Mouse (Mus musculus) A20 (cell line): ENCODE measurements at regions not wholly inside any gene's neighbourhood (a gene's known extent, or its start where the extent isn't known, plus 50 kb on each side); places are given as distances from the start of the nearest gene placed in this dataset.
"Not testable (repeated sequence)": the region's sequence is repeated elsewhere in the genome, so short reads cannot be mapped to it uniquely, and the experiment has no call there.

ENCODE experiments used
- DNase-seq: peaks from one replicate; pipeline ENCODE4 v3.0.0-alpha.2; 2011; ENCODE audit warnings: low read depth, low spot score

DNA sequence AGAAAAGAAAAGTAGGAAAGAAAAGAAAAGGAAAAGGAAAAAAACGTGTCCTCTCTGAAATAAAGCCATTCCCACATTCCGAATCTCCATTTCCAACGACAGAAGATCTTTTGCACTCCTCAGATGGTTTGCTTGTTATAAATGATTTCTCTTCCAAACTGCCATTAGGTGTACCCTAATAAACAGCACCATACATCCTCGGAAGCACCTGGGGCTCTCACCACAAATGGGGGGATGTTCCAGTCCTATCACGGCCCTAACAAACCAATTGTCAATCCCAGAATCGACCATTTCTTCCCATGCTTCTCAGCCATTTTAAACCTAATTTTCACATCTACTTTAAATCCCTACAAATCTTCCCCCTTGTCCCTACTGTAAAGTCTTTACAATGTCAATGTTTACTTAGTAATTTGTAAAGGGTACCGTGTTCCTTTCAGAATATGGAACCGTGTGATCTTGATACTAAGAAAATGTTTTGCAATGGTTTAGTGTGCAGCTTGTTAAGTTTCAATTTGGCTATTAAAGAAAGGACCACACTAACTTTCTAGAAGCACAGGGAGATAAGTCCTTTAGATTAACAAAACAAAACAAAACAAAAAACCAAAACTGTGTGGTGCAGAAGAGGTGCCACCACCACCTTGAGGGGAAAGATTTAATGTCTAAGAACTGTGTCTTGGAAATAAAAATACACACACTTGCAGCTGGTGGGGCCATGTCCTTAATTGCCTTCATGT lies 66.6 kb upstream of the Chd2 start:
- peak; percentile 83 for DNase-seq

DNA sequence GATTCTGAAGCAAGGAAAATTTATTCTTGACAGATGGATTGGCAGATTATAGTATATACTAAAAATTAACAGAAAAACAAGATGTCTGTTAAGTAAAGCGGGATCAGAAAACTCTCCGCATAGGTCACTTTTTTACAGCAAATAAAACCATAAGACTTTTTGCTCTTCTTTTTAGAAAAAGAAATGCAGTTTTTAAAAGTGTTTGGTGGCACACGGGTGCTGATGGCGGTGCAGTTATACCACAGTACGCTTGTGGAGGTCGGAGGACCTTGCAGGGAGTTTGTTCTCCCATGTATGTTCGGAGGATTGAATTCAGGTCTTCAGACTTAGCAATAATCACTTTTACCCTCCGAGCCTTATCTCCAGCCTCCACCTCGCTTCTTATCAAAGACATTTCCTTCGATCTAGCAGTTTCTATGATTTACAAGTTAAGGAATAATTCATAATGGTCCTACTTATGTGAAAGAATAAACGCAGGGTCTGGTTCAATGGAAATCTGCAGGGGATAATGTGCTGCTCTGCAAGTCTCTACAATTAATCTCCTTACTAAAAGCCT lies 65.9 kb upstream of the Chd2 start:
- peak; percentile 72 for DNase-seq

DNA sequence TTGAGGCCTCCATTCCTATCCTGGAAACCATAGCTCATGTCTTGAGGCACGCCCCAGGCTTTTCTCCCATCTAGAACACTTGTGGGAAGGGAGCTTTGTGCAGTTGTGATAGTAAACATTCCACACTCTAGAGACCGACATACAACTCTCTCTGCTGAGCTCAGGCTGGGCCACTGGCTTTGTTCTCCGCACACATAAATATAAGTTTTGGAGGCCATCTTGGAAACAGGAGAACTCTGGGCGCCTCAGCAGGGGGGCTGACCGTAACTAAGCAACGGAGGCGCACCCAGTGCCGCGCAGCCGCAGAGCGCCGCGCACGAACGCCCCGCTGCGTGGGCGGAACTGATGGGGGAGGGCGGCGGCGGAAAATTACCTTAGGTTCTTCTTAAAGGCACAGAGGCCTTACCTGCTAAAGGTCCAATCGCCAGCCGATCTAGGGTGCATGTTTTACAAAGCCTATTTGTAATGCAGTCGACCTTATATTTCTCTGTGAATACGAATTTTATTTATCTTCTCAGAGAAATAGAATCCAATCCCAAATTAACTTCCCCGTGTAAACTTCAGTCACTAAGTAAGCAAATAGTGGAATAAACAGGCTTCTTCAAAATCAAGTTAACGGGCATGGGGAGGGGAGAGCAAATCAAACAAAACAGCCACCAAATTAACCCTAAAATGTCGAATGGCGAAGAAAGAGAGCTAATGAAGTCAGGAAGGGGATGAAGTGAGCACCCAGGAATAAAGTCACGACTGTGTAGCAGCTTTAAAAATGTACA lies 65.2 kb upstream of the Chd2 start:
- DNase-seq, result peak; percentile 98

DNA sequence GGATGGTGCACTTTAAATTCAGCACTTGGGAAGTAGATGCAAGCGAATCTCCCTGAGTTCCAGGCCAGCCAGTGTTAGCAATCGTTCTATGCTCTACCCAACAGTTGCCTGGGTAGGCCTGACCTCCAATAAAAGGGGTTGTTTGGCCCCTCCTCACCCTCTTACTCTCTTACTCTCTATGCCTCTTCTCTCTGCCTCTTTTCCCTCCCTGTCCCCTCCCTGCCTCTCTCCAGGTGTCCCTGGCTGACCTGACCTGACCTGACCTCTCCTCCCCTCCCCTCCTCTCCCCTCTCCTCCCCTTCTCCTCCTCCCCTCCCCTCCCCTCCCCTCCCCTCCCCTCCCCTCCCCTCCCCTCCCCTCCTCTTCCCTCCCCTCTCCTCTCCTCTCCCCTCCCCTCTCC lies 63.0 kb upstream of the Chd2 start:
- DNase-seq, result no peak

DNA sequence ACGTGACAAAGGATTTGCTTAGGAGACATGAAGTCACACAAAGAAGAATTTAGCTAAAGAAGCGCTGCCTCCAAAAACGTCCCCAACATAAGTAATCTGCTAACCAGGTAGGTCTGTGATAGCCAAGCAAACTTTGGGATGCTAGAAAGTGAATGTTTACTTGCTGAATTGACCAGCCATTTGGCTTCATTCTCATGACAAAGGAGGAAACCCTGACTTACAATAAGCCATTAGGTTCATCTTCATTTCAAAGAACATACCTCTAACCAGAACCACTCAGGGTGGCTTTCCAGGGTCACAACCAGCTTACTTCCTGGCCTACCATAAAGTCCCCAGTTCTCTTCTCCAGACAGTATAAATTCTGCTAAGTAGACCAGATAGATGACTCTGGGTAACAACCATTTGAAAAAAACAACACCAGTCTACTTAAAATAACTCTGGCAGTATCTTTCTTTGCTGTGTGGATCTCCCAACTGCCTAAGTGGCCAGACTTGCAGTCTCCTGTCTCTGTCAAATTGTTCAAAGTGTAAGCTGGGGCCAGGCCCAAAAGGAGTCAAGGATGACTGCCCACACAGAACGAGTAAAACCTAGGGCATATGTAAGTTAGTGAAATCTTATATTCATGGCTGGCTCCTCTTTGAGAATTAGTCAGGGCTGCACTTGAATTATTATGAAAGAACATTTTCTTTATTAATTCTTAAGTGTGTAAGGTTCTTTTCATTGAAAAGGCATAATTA lies 61.4 kb upstream of the Chd2 start:
- peak; percentile 41 for DNase-seq

DNA sequence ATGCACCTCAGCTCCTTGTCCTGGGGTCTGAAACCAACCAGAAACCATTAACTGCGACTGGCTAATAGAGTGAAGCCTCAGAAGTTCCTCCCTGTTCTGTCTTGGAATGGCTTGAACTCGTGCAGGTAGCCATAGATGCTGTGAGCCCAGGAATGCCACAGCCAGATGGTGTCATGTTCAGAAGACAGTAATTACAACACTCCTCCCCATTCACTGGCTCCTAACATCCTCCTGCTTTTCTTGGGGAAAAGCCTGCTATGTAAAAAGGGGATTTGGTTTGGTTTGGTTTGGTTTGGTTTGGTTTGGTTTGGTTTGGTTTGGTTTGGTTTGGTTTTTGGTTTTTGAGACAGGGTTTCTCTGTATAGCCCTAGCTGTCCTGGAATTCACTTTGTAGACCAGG lies 59.7 kb upstream of the Chd2 start:
- DNase-seq, result no peak

DNA sequence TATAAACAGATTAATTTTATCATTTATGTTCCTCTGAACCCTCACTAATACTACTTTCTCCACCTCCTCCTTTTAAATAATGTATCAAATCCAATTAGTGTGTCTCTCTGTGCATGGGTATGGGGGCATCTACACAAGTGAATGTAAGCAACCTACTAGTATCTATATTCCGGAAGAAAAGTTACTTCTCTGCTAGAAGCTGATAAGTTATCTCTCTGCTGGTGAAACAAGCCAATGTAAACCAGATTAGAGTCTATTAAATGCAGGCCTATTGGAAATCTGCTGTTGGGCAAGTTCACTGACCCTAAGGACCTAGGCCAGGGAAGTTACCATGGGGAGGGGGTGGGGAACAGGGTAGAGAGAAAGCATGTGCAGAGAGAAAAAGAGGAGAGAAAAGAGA lies 59.1 kb upstream of the Chd2 start:
- no peak for DNase-seq

DNA sequence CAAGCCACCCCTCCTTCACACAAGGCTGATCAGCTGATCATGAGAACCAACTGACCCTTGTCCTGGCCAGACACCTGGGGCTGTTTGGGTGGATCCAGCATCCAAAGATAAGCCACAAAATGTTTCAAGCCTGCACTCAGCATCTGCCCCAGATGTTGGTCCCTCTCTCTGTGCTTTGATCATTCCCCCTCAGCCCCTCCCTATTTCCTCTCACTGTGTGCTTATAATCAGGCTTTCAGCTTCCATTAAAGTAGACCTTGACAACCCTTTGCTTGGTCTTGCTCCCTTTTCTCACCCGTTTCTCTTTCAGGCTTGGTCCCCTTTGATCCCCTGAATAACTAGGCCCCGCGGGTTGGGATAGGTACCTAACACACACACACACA lies 58.4 kb upstream of the Chd2 start:
- DNase-seq, result not testable (repeated sequence)

DNA sequence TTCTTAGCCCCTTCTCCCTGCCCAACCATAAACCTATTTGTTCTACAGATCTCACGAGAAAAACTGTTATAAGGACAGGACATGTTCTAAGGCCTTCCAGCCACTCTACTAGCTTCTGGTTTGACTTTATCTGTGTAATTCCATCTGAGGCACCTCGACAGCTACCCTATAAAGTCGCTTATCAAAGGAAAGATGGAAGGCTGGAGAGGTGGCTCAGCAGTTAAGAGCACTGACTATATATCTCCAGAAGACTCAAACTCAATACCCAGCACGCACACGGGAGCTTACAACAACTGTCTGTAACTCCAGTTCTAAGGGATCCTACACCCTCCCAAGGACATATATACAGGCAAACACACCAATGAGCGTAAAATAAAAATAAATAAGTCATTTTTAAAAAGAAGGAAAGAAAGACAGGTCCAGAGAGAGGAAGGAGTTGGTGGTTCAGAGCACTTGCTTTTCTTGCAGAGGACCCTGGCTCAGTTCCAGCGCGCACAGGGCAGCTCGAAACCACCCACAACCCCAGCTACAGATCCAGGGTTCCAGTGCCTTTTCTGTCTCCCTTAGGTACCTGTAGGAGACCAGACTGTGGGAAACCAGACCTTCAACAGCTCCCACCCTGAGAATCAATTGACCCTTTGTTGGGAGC lies 57.8 kb upstream of the Chd2 start:
- no peak for DNase-seq

DNA sequence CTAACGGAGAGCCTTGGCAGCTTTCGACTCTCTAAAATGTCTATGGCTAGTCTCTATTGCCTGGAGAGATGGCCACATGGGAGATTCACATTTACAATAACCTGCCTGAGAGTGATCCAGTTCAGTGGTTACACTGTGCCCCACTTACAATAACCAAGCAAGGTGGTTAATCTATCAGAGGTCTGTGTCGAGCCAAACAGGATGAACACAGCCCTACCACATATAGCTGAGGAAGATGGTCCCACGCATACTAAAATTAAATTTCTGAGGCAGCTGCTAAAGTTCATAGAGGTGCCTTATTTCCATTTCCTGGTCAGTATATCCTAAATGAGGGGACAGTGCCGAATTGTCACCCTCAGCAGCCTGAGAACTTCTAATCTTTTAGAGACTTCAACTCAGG lies 56.3 kb upstream of the Chd2 start:
- DNase-seq, result no peak

DNA sequence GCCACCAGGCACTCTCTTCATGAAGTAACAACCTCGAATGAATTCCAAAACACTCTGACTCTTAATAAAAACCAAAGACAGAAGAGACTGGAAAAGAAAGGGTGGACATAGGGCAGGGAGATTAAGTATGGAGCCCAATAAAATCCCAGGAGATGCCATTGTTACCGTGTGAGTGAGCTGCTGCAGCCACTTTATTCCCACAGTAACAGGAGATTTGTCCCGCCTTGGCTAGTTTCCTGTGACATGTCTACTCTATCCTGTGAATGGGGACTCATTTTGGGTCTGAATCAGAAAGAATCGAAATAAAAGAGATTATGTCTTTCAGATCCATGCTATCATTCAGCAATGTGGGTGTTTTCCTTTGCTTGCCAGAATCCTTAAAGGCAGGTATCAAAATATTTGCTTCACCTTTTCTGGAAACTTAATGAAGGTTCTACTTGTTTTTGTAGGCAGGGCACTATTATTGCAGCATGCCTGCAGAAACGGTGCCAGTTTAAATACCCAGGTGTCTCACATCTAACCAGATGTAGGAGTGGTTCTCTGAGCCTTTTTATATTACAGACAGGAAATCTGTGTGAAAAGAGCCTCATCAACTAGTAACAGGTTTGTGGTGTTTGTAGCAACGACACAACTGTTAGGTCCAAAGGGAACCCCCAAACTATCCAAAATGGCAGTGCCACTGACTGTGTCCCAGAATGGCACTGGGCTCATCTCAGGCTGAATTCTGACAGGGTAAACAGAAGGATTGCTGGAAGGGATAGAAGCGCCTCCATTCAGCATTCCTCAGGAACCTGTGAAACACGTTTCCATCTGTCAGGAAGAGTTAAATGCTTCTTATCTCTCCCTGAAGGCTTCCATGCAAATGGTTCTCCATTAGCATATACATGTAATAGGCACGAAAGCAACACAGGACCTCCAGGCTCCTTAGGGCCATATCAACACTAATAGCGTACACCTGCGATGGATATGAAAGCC lies 55.5 kb upstream of the Chd2 start:
- no peak for DNase-seq

DNA sequence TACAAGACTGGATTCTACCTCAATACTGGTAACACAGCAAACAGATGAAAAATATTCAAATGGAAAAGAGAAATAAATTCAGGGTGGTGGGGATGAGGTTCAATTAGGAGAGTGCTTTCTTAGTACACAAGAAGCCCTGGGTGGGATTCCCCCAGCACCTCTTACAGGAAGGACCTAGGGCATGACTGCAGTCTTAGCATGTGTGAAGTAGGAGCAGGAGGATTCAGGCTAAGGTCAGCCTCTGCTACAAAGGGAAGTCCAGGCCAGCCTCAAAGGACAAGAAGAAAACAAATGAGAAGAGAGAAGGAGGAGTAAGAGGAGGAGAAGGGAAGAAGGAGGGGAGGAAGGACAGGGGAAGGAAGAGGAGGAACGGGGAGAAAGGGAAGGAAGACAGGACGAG lies 54.8 kb upstream of the Chd2 start:
- DNase-seq, result peak; percentile 61

DNA sequence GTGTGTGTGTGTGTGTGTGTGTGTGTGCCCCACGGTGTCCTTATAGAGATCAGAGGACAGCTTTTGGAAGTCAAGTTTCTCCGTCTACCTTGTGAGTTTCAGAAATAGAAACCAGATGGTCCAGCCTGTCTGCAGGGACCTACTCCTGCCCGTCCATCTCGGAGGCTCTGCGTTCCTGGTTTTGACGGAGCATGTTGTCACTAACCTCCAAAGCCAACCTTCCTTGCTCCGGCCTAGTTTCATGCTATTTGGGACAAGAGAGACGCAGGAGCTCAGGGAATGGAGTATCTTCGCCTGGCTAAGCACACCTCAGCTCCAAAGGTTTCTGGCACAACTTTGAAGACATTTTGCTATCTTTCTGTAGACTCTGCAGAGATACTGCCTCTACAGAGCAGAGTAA lies 54.2 kb upstream of the Chd2 start:
- DNase-seq, result peak; percentile 58

DNA sequence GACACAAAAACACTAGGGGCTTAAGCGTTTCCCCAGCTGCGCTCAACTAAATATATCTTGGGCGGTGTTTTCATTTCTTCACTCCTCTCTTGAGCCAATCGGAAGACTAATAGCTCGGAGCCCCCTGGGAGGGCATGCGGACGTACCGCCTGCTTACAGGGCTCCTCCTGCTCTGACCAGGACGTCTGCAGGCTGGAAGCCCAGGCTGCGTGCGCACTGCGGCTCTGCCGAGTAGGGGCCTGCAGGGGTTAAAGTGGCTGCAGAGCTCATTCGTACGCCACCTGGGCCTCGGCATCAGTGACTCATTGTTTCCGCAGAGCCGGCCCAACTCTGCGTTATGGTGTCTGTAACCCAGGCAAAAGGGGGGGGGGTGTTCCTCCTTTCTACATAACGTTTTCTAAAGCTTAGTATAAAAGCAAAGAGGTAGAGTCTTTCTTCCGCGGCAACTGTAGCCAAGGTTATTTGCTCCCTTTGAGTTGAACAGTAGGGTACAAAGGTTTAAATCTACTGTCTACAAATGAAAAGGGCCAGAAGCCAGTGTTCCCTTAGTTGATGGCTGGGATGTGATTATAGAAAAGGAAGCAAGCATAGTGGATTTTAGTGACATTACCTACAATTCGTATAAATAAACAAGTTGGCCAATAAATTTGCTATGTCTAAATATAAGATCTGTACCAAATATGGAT lies 53.7 kb upstream of the Chd2 start:
- DNase-seq, result peak; percentile 98

DNA sequence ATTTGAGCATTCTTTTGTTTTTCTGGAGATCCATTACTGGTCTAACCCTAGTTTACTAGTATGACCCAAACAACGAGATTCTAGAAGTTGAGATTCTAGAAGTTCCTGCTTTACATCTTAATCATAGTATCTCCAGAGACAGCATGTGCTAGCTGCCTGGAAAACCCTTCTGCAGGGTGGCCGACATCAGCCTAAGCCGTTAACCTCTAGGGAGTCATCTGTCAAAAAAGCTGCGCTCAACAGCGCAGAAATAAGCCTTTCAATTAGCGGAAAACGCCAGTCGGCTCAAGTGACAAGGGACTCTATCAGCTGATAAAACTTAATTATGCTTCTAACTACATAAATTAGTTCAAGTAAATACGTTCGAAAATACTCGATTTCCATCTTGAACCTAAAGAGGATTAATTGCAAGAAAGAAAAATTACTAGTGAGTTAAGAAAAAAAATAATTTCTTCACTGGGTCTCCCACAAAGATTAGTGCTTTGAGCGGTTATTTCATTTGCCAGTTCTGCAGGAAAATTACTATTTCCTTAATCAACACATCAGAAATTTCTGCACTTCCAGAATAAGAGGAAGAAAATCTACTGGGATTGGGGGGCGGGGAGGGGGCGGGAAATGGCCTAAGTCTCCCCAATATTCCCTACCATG lies 53.0 kb upstream of the Chd2 start:
- peak; percentile 87 for DNase-seq

DNA sequence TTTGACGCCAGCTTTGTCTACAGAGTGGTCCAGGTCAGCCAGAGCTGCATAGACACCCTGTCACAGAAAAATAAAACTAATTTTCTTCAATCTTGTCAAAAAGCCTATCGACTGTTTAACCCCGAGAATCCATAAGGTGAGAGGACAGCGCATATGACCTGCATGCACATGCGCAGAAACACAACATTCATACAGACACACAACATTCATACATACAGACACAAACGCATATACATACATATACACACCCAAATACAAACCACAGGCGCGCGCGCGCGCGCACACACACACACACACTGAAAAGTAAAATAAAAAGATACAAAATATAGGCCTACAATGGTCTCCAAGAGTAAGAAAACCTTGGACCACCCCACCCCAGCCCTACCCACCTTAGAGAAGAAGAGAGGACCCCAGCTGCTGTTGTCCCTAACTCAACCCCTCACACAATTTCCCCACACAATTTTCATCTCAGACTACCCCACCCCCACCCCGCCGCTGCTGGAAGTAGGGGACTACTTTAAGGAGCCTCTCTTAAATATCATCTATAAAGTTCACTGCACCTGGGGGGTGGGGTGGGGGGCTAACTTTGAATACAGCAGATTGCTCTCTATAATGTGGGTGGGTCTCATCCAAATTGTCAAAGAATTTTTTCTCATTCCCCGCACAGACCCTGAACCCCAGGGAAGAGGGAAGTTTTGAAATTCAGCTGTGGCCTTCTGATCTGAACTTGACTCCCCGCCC lies 52.2 kb upstream of the Chd2 start:
- DNase-seq, result peak; percentile 78

DNA sequence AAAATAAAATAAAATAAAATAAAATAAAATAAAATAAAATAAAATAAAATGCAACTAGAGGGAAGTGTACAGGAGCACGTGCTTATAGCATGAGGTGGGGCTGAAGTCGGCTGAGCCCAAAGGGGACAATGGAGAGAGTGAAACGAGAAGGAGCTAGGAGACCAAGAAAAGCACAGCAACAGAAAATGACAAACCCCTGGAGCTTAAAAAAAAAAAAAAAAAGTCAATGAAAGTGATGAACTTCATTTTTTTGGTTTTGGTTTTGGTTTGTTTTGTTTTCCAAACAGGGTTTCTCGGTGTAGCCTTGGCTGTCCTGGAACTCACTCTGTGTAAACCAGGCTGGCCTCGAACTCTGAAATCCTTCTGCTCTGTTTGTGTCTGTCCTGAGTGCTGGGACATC lies 51.2 kb upstream of the Chd2 start:
- peak; percentile 64 for DNase-seq
